Mouse (Mus musculus): ENCODE measurements around the gene Cpt2. TPM values are rescaled to one million over a fixed set of nuclear protein-coding genes. Genes with fewer than 3 reads are reported as not detected.

Gene Cpt2
- 40.5 and 43.3 TPM in 2 replicates for polyA plus RNA-seq (2015; fragmentation: Nextera tagmentation; extraction: Ambion mirVana)

DNA sequence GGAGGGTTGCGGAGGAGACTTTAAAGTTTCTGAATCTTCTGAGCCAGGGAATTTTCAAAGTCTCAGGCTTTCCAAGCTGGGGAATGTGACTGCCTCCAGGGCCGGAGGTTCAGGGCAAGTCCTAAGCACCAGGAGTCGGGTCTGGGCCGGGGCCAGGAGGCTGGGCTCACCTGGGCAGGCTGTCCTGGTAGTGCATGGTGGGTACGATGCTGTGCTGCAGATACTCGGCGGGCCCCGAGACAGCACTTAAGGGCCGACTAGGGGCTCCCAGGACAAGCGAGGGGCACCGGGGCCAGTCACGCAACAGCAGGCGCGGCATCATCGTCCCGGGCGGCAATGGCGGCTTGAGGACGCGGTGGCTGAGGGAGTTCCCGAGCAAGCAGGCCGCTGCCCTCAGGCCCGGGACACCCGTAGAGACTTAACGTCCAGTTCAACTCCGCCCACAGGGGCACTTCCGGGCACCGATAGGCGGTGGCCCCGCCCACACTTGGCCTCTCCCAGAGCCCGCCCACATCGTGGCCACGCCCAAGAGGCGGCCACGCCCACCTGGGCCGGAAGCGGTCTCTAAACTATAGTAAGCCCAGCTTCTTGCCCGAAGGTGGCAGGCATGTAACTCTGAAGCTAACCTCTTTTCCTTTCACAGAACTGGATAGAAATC is at the start of gene Cpt2:
TSS of gene Cpt2 (minus strand) at position 466 of the 658 bp plus-strand sequence.
- H3K4me2 ChIP-seq: peak within 1 kb of the TSS; percentile 85
- no peaks in the 10 kb centered on the region for H3K27me3 ChIP-seq
- peak within 1 kb of the TSS; percentile 79 for H3K9ac ChIP-seq
- peak within 1 kb of the TSS; percentile 81 for H3K27ac ChIP-seq (replicated peaks)
- WGBS (ENCODE audit: insufficient replicate concordance): 1% methylated on average over 38 of the region's 38 CpGs
- H3K36me3 ChIP-seq (replicated peaks): 0 out of 2 replicates have a peak, but pooled peaks cover 4% of the 10 kb centered on the region
- peak within 1 kb of the TSS; percentile 76 for H3K4me3 ChIP-seq (replicated peaks)
- peaks cover 48% of the 10 kb centered on the region for H3K4me1 ChIP-seq (replicated peaks)
- H3K9me3 ChIP-seq (replicated peaks): no peaks in the 10 kb centered on the region
- ATAC-seq (ENCODE audit: insufficient read depth): peak; percentile 90

DNA sequence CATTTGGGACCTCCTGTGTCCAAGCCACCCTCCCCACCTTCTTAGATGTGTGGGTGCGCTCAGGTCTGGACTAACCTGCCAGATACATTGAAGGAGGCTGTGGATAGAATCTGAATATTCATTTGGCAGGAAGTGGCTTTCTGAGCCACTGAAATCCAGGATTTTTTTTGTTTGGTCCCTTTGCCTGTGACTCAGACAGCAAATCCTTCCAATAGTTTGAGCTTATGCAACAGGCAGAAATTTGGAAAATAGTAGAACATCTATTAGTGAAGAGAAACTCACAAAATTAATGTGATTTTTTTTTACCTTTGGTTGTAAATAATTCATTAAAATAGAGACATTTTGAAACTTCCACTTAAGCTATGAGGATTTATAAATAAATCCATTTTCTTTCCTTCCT is 47.8 kb upstream of the Cpt2 start:
- Histone ChIP-seq H3K4me1 (replicated peaks) (no peaks in the 10 kb centered on the region), H3K4me3 (replicated peaks) (no peak overlapping the region), H3K36me3 (replicated peaks) (no peaks in the 10 kb centered on the region), H3K27ac (replicated peaks) (no peak overlapping the region), H3K9ac (no peak overlapping the region), H3K4me2 (no peak overlapping the region), H3K9me3 (replicated peaks) (no peaks in the 10 kb centered on the region), H3K27me3 (no peaks in the 10 kb centered on the region)
- WGBS (ENCODE audit: insufficient replicate concordance): 58% methylated on average over 1 of the region's 1 CpGs
- no peak for ATAC-seq (ENCODE audit: insufficient read depth)

DNA sequence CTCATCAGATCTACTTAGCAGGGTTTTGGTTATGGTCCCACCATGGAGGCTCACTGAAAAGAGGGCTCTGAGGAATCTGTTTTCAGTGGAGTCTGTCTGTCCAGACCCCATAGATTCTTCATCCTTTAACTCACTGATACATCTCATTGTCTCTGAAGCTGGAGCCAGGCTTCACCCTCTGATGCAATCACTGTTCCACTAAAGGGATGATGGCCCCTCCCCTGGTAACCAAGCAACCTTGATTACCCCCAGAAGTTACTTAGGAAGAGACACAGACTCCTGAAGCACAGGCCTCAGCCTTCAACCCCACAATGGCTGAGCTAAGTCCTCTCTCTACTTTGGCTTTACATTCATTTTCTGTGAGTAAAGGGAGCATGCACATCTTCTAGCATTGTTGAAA is 46.4 kb upstream of the Cpt2 start:
- H3K4me1 ChIP-seq (replicated peaks): no peaks in the 10 kb centered on the region
- no peak for ATAC-seq (ENCODE audit: insufficient read depth)
- no peak overlapping the region for H3K4me3 ChIP-seq (replicated peaks)
- no peak overlapping the region for H3K4me2 ChIP-seq
- no peak overlapping the region for H3K27ac ChIP-seq (replicated peaks)
- H3K27me3 ChIP-seq: no peaks in the 10 kb centered on the region
- no peak overlapping the region for H3K9ac ChIP-seq
- no peaks in the 10 kb centered on the region for H3K9me3 ChIP-seq (replicated peaks)
- H3K36me3 ChIP-seq (replicated peaks): no peaks in the 10 kb centered on the region

DNA sequence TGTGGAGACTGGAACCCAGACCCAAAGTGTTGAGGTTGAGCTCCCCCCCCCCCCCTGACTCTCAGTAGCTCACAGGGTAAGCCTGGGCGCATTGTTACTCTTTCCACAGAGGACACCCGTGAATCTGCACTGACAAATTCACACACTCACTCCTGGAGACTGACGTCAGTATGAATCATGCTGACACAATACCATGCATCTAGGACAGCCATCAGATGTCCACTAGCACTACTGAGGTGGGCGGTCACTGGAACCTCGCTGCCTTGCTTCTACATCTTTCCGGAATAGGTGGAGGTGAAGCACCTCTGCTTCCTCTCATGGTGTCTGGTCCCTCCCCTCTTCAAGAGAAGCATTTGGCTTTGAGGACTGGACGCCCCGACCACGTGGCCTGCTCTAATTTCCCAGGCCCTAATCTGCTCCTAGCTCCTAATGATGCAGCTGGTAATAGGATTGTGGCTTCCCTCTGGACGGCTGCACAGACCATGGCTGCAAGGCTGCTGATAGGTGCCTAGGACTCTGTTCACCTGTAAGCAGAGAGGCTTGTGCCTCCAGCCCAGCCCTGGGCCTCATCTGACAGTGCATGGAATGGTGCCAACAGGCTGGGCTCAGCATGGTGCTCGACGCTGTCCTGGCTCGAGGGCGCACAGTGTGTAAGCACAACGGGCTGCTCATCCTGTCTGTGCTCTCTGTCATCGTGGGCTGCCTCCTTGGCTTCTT is 44.7 kb upstream of the Cpt2 start, which contains the start of gene Slc1a7:
TSS of gene Slc1a7 (plus strand) at position 367 of the 717 bp plus-strand sequence.
- Histone ChIP-seq H3K27ac (replicated peaks) (no peak within 1 kb of the TSS), H3K4me2 (no peak within 1 kb of the TSS), H3K4me3 (replicated peaks) (no peak within 1 kb of the TSS), H3K36me3 (replicated peaks) (no peaks in the 10 kb centered on the region), H3K9ac (no peak within 1 kb of the TSS), H3K27me3 (no peaks in the 10 kb centered on the region), H3K9me3 (replicated peaks) (no peaks in the 10 kb centered on the region), H3K4me1 (replicated peaks) (no peaks in the 10 kb centered on the region)
- 66% methylated on average over 16 of the region's 16 CpGs for WGBS (ENCODE audit: insufficient replicate concordance)
- no peak for ATAC-seq (ENCODE audit: insufficient read depth)

DNA sequence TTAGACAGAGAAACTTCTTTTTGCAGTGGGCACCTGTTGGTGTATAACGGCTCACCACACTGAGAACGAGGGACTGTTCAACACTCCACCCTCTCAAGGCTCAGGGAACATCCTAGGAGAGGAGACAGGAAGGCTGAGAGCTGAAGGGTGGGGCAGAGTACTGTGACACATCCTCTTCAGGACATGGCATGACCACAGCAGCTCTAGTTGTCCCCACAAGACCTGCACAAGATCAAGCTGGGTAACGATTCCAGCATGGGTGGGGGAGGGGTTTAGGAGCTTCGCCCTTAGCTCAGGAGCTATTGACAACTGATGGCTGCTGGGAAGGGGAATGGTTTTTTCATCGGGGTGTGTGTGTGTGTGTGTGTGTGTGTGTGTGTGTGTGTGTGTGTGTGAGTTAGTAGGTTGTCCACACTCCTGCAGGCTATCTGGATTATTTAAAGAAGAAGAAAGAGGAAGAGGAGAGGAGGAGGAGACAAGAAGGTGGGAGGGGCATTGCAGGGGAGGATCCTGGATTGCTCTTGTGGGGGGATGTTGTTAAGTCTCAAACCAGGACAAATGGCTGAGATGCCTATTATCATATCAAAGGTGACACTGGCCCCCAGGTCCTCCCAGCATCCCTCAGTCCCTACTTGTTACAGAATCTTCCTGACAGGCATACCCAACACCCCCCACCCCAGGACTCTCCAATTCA is 43.2 kb upstream of the Cpt2 start:
- H3K9ac ChIP-seq: no peak overlapping the region
- H3K4me1 ChIP-seq (replicated peaks): no peaks in the 10 kb centered on the region
- no peak overlapping the region for H3K27ac ChIP-seq (replicated peaks)
- ATAC-seq (ENCODE audit: insufficient read depth): no peak
- no peaks in the 10 kb centered on the region for H3K36me3 ChIP-seq (replicated peaks)
- WGBS (ENCODE audit: insufficient replicate concordance): 28% methylated on average over 5 of the region's 5 CpGs
- no peak overlapping the region for H3K4me3 ChIP-seq (replicated peaks)
- H3K9me3 ChIP-seq (replicated peaks): no peaks in the 10 kb centered on the region
- H3K27me3 ChIP-seq: no peaks in the 10 kb centered on the region
- H3K4me2 ChIP-seq: no peak overlapping the region

GRCm38 (mm10) chr4:107962792-107963191 is 39.4 kb upstream of the Cpt2 start:
- Histone ChIP-seq H3K4me2 (no peak overlapping the region), H3K27me3 (no peaks in the 10 kb centered on the region), H3K27ac (replicated peaks) (no peak overlapping the region), H3K9ac (no peak overlapping the region), H3K36me3 (replicated peaks) (no peaks in the 10 kb centered on the region), H3K4me1 (replicated peaks) (no peaks in the 10 kb centered on the region), H3K9me3 (replicated peaks) (no peaks in the 10 kb centered on the region), H3K4me3 (replicated peaks) (no peak overlapping the region)
- ATAC-seq (ENCODE audit: insufficient read depth): no peak
- WGBS (ENCODE audit: insufficient replicate concordance): 69% methylated on average over 2 of the region's 2 CpGs

GRCm38 (mm10) chr4:107962044-107962732 is 38.8 kb upstream of the Cpt2 start:
- no peak overlapping the region for H3K27ac ChIP-seq (replicated peaks)
- no peak overlapping the region for H3K4me2 ChIP-seq
- no peaks in the 10 kb centered on the region for H3K4me1 ChIP-seq (replicated peaks)
- no peak overlapping the region for H3K4me3 ChIP-seq (replicated peaks)
- ATAC-seq (ENCODE audit: insufficient read depth): no peak
- no peaks in the 10 kb centered on the region for H3K9me3 ChIP-seq (replicated peaks)
- 42% methylated on average over 11 of the region's 11 CpGs for WGBS (ENCODE audit: insufficient replicate concordance)
- H3K36me3 ChIP-seq (replicated peaks): no peaks in the 10 kb centered on the region
- no peak overlapping the region for H3K9ac ChIP-seq
- H3K27me3 ChIP-seq: no peaks in the 10 kb centered on the region

GRCm38 (mm10) chr4:107958487-107958886 is 35.1 kb upstream of the Cpt2 start:
- 67% methylated on average over 7 of the region's 7 CpGs for WGBS (ENCODE audit: insufficient replicate concordance)

GRCm38 (mm10) chr4:107955691-107956090 is 32.3 kb upstream of the Cpt2 start:
- no peak overlapping the region for H3K4me3 ChIP-seq (replicated peaks)
- no peaks in the 10 kb centered on the region for H3K27me3 ChIP-seq
- 48% methylated on average over 5 of the region's 5 CpGs for WGBS (ENCODE audit: insufficient replicate concordance)
- H3K9me3 ChIP-seq (replicated peaks): no peaks in the 10 kb centered on the region
- H3K27ac ChIP-seq (replicated peaks): no peak overlapping the region
- no peak for ATAC-seq (ENCODE audit: insufficient read depth)
- H3K4me1 ChIP-seq (replicated peaks): no peaks in the 10 kb centered on the region
- H3K4me2 ChIP-seq: no peak overlapping the region
- no peaks in the 10 kb centered on the region for H3K36me3 ChIP-seq (replicated peaks)
- H3K9ac ChIP-seq: no peak overlapping the region

More at GRCm38 (mm10) chr4:107958487-107958886, 35.1 kb upstream of the Cpt2 start:
- Histone ChIP-seq H3K9ac (no peak overlapping the region), H3K27ac (replicated peaks) (no peak overlapping the region), H3K4me3 (replicated peaks) (no peak overlapping the region), H3K4me1 (replicated peaks) (no peaks in the 10 kb centered on the region), H3K9me3 (replicated peaks) (no peaks in the 10 kb centered on the region), H3K27me3 (no peaks in the 10 kb centered on the region), H3K4me2 (no peak overlapping the region), H3K36me3 (replicated peaks) (no peaks in the 10 kb centered on the region)
- no peak for ATAC-seq (ENCODE audit: insufficient read depth)

DNA sequence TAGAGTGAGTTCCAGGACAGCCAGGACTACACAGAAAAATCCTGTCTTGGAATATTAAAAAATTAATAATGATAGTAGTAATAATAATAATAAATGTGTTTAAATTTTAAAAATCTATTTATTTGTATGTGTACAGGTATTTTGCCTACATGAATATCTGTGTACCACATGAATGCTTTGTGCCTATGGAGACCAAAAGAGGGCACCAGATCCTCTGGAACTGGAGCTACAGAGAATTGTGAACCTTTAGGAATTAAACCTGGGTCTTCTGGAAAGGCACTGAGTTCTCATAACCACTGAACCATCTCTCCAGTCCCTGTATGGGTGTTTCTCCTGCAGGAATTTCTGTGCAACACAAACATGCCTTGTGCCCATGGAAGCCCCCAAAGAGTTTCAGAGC is 29.4 kb upstream of the Cpt2 start:
- H3K36me3 ChIP-seq (replicated peaks): no peaks in the 10 kb centered on the region
- H3K4me1 ChIP-seq (replicated peaks): no peaks in the 10 kb centered on the region
- H3K27me3 ChIP-seq: no peaks in the 10 kb centered on the region
- no peak overlapping the region for H3K4me3 ChIP-seq (replicated peaks)
- no peaks in the 10 kb centered on the region for H3K9me3 ChIP-seq (replicated peaks)
- H3K4me2 ChIP-seq: no peak overlapping the region
- H3K9ac ChIP-seq: no peak overlapping the region
- ATAC-seq (ENCODE audit: insufficient read depth): no peak
- H3K27ac ChIP-seq (replicated peaks): no peak overlapping the region

- Histone ChIP-seq H3K4me1 (replicated peaks) (no peaks in the 10 kb centered on the region), H3K4me2 (no peak overlapping the region), H3K9me3 (replicated peaks) (no peaks in the 10 kb centered on the region), H3K36me3 (replicated peaks) (no peaks in the 10 kb centered on the region), H3K27ac (replicated peaks) (no peak overlapping the region), H3K27me3 (no peaks in the 10 kb centered on the region), H3K4me3 (replicated peaks) (no peak overlapping the region), H3K9ac (no peak overlapping the region)
- WGBS (ENCODE audit: insufficient replicate concordance): 63% methylated on average over 4 of the region's 4 CpGs
- no peak for ATAC-seq (ENCODE audit: insufficient read depth)
Observed at GRCm38 (mm10) chr4:107949918-107950317, 26.5 kb upstream of the Cpt2 start.

Measured in liver, embryonic 15.5 days (tissue).